Mouse (Mus musculus): ENCODE data around the gene Tceanc2. TPM values are rescaled to one million over a fixed set of nuclear protein-coding genes. Genes with fewer than 3 reads are reported as not detected.

The Tceanc2 gene
- total RNA-seq, 2 experiments from 2014 or later, result 6.5 to 22.4 TPM

GRCm38 (mm10) chr4:107096841-107097373 lies 82.0 kb downstream of the Tceanc2 start, which contains the start of gene Cdcp2:
TSS of gene Cdcp2 (plus strand) at chr4:107096891.
- no peak for ATAC-seq (replicated peaks; ENCODE audit: low FRiP score, poor library complexity, severe bottlenecking)

GRCm38 (mm10) chr4:107096043-107096442 lies 82.9 kb downstream of the Tceanc2 start:
- no peak for ATAC-seq (replicated peaks; ENCODE audit: low FRiP score, poor library complexity, severe bottlenecking)

GRCm38 (mm10) chr4:107094484-107095187 lies 84.3 kb downstream of the Tceanc2 start:
- no peak for ATAC-seq (replicated peaks; ENCODE audit: low FRiP score, poor library complexity, severe bottlenecking)

GRCm38 (mm10) chr4:107091696-107092095 lies 87.2 kb downstream of the Tceanc2 start:
- ATAC-seq (replicated peaks; ENCODE audit: low FRiP score, poor library complexity, severe bottlenecking), result no peak

GRCm38 (mm10) chr4:107084858-107085257 lies 94.1 kb downstream of the Tceanc2 start:
- no peak for ATAC-seq (replicated peaks; ENCODE audit: low FRiP score, poor library complexity, severe bottlenecking)

- ATAC-seq (replicated peaks; ENCODE audit: low FRiP score, poor library complexity, severe bottlenecking), result no peak
These were observed 94.6 kb downstream of the Tceanc2 start for GRCm38 (mm10) chr4:107084343-107084742.

Other genes with a start within 250 kb of the Tceanc2 start
- gene Mrpl37, start 112.2 kb downstream of the Tceanc2 start, total RNA-seq (2015; ENCODE audit: low replicate concordance), result 20.9 and 25.0 TPM in 2 replicates
- 5.4 and 17.2 TPM in 2 replicates for gene Mrpl37, start 112.2 kb downstream of the Tceanc2 start, total RNA-seq (2017; ENCODE audit: low replicate concordance)
- gene Cyb5rl, start 112.1 kb downstream of the Tceanc2 start, total RNA-seq (2015; ENCODE audit: low replicate concordance), result 0.63 TPM in 1 of 2 replicates, not detected in the other
- 0.28 and 0.34 TPM in 2 replicates for gene Cyb5rl, start 112.1 kb downstream of the Tceanc2 start, total RNA-seq (2017; ENCODE audit: low replicate concordance)
- gene Cdcp2, start 82.2 kb downstream of the Tceanc2 start, total RNA-seq (2015; ENCODE audit: low replicate concordance), result 0.42 TPM in 1 of 2 replicates, not detected in the other
- gene Cdcp2, start 82.2 kb downstream of the Tceanc2 start, total RNA-seq (2017; ENCODE audit: low replicate concordance), result not detected in 2 replicates
- gene Tmem59, start 717 bp downstream of the Tceanc2 start, total RNA-seq (2015; ENCODE audit: low replicate concordance), result 124 and 174 TPM in 2 replicates
- gene Tmem59, start 717 bp downstream of the Tceanc2 start, total RNA-seq (2017; ENCODE audit: low replicate concordance), result 146 and 147 TPM in 2 replicates
- 1.5 TPM in 1 of 2 replicates, not detected in the other for gene Ldlrad1, start 30.1 kb upstream of the Tceanc2 start, total RNA-seq (2015; ENCODE audit: low replicate concordance)
- not detected in 2 replicates for gene Ldlrad1, start 30.1 kb upstream of the Tceanc2 start, total RNA-seq (2017; ENCODE audit: low replicate concordance)
- gene Lrrc42, start 74.4 kb upstream of the Tceanc2 start, total RNA-seq (2015; ENCODE audit: low replicate concordance), result 2.3 and 12.3 TPM in 2 replicates
- 11.9 and 13.1 TPM in 2 replicates for gene Lrrc42, start 74.4 kb upstream of the Tceanc2 start, total RNA-seq (2017; ENCODE audit: low replicate concordance)
- 7.3 TPM in 1 of 2 replicates, not detected in the other for gene Hspb11, start 74.5 kb upstream of the Tceanc2 start, total RNA-seq (2015; ENCODE audit: low replicate concordance)
- 0.98 TPM in 1 of 2 replicates, not detected in the other for gene Hspb11, start 74.5 kb upstream of the Tceanc2 start, total RNA-seq (2017; ENCODE audit: low replicate concordance)
- gene Dio1, start 128.1 kb upstream of the Tceanc2 start, total RNA-seq (2015; ENCODE audit: low replicate concordance), result not detected in 2 replicates
- gene Dio1, start 128.1 kb upstream of the Tceanc2 start, total RNA-seq (2017; ENCODE audit: low replicate concordance), result not detected in 2 replicates
- gene Yipf1, start 135.2 kb upstream of the Tceanc2 start, total RNA-seq (2015; ENCODE audit: low replicate concordance), result 14.0 and 40.7 TPM in 2 replicates
- 16.6 and 25.2 TPM in 2 replicates for gene Yipf1, start 135.2 kb upstream of the Tceanc2 start, total RNA-seq (2017; ENCODE audit: low replicate concordance)
- gene Ndc1, start 188.7 kb upstream of the Tceanc2 start, total RNA-seq (2015; ENCODE audit: low replicate concordance), result 18.6 and 20.7 TPM in 2 replicates
- 9.3 and 33.3 TPM in 2 replicates for gene Ndc1, start 188.7 kb upstream of the Tceanc2 start, total RNA-seq (2017; ENCODE audit: low replicate concordance)